Mouse (Mus musculus): ENCODE measurements at regions not wholly inside any gene's neighbourhood (a gene's known extent, or its start where the extent isn't known, plus 50 kb on each side); places are given as distances from the start of the nearest gene placed in this dataset.

- DNase-seq (ENCODE audit: low spot score), result no peak
- Histone ChIP-seq H3K4me3 (ENCODE audit: low read depth, low read length) (no peak overlapping the region), H3K36me3 (replicated peaks; ENCODE audit: control insufficient read depth, insufficient read depth, low read length) (no peaks in the 10 kb centered on the region), H3K9me3 (replicated peaks; ENCODE audit: control insufficient read depth, low read length) (no peaks in the 10 kb centered on the region), H3K27ac (ENCODE audit: low read depth) (no peak overlapping the region), H3K4me2 (ENCODE audit: low read depth, low read length) (no peak overlapping the region), H3K4me1 (ENCODE audit: control insufficient read depth, insufficient read depth) (no peaks in the 10 kb centered on the region), H3K27me3 (ENCODE audit: control insufficient read depth, insufficient read depth, low read length) (no peaks in the 10 kb centered on the region), H3K9ac (replicated peaks; ENCODE audit: low read depth, low read length) (no peak overlapping the region)
- TF ChIP-seq EP300 (IDR thresholded peaks at IDR 0.05; ENCODE audit: low read depth) (no peak), CTCF (IDR thresholded peaks at IDR 0.05; ENCODE audit: low read depth) (no peak)
- ATAC-seq (ENCODE audit: insufficient read depth, low read depth), result no peak
- WGBS, result 52% methylated on average over 1 of the region's 1 CpGs
Observed at GRCm38 (mm10) chr4:25464792-25465590, 183.4 kb upstream of the Ufl1 start.

GRCm38 (mm10) chr4:25464069-25464468 lies 182.4 kb upstream of the Ufl1 start:
- Histone ChIP-seq H3K9ac (replicated peaks; ENCODE audit: low read depth, low read length) (no peak overlapping the region), H3K4me2 (ENCODE audit: low read depth, low read length) (no peak overlapping the region), H3K27me3 (ENCODE audit: control insufficient read depth, insufficient read depth, low read length) (no peaks in the 10 kb centered on the region), H3K4me3 (ENCODE audit: low read depth, low read length) (no peak overlapping the region), H3K36me3 (replicated peaks; ENCODE audit: control insufficient read depth, insufficient read depth, low read length) (no peaks in the 10 kb centered on the region), H3K9me3 (replicated peaks; ENCODE audit: control insufficient read depth, low read length) (no peaks in the 10 kb centered on the region), H3K27ac (ENCODE audit: low read depth) (no peak overlapping the region), H3K4me1 (ENCODE audit: control insufficient read depth, insufficient read depth) (no peaks in the 10 kb centered on the region)
- no peak for DNase-seq (ENCODE audit: low spot score)
- ATAC-seq (ENCODE audit: insufficient read depth, low read depth), result no peak
- TF ChIP-seq EP300 (IDR thresholded peaks at IDR 0.05; ENCODE audit: low read depth), result no peak
- no peak for TF ChIP-seq CTCF (IDR thresholded peaks at IDR 0.05; ENCODE audit: low read depth)
- 73% methylated on average over 1 of the region's 1 CpGs for WGBS

GRCm38 (mm10) chr4:25460127-25460526 lies 178.5 kb upstream of the Ufl1 start:
- no peaks in the 10 kb centered on the region for H3K36me3 ChIP-seq (replicated peaks; ENCODE audit: control insufficient read depth, insufficient read depth, low read length)
- no peak for ATAC-seq (ENCODE audit: insufficient read depth, low read depth)
- H3K4me3 ChIP-seq (ENCODE audit: low read depth, low read length), result no peak overlapping the region
- no peak for DNase-seq (ENCODE audit: low spot score)
- no peak overlapping the region for H3K27ac ChIP-seq (ENCODE audit: low read depth)
- H3K27me3 ChIP-seq (ENCODE audit: control insufficient read depth, insufficient read depth, low read length), result no peaks in the 10 kb centered on the region
- WGBS, result 85% methylated on average over 1 of the region's 1 CpGs
- TF ChIP-seq CTCF (IDR thresholded peaks at IDR 0.05; ENCODE audit: low read depth) (no peak), EP300 (IDR thresholded peaks at IDR 0.05; ENCODE audit: low read depth) (no peak)
- no peak overlapping the region for H3K4me2 ChIP-seq (ENCODE audit: low read depth, low read length)
- H3K9me3 ChIP-seq (replicated peaks; ENCODE audit: control insufficient read depth, low read length), result no peaks in the 10 kb centered on the region
- H3K4me1 ChIP-seq (ENCODE audit: control insufficient read depth, insufficient read depth), result no peaks in the 10 kb centered on the region
- no peak overlapping the region for H3K9ac ChIP-seq (replicated peaks; ENCODE audit: low read depth, low read length)

GRCm38 (mm10) chr4:25454752-25455151 lies 173.1 kb upstream of the Ufl1 start:
- 72% methylated on average over 3 of the region's 3 CpGs for WGBS
- Histone ChIP-seq H3K27ac (ENCODE audit: low read depth) (no peak overlapping the region), H3K9ac (replicated peaks; ENCODE audit: low read depth, low read length) (no peak overlapping the region), H3K4me3 (ENCODE audit: low read depth, low read length) (no peak overlapping the region), H3K9me3 (replicated peaks; ENCODE audit: control insufficient read depth, low read length) (no peaks in the 10 kb centered on the region), H3K27me3 (ENCODE audit: control insufficient read depth, insufficient read depth, low read length) (no peaks in the 10 kb centered on the region), H3K4me1 (ENCODE audit: control insufficient read depth, insufficient read depth) (no peaks in the 10 kb centered on the region), H3K36me3 (replicated peaks; ENCODE audit: control insufficient read depth, insufficient read depth, low read length) (no peaks in the 10 kb centered on the region), H3K4me2 (ENCODE audit: low read depth, low read length) (no peak overlapping the region)
- TF ChIP-seq CTCF (IDR thresholded peaks at IDR 0.05; ENCODE audit: low read depth) (no peak), EP300 (IDR thresholded peaks at IDR 0.05; ENCODE audit: low read depth) (no peak)
- ATAC-seq (ENCODE audit: insufficient read depth, low read depth), result no peak
- DNase-seq (ENCODE audit: low spot score), result no peak

- H3K9ac ChIP-seq (replicated peaks; ENCODE audit: low read depth, low read length), result no peak overlapping the region
- no peak overlapping the region for H3K4me3 ChIP-seq (ENCODE audit: low read depth, low read length)
- H3K9me3 ChIP-seq (replicated peaks; ENCODE audit: control insufficient read depth, low read length), result no peaks in the 10 kb centered on the region
- H3K27ac ChIP-seq (ENCODE audit: low read depth), result no peak overlapping the region
- WGBS, result 77% methylated on average over 6 of the region's 6 CpGs
- no peaks in the 10 kb centered on the region for H3K27me3 ChIP-seq (ENCODE audit: control insufficient read depth, insufficient read depth, low read length)
- no peak overlapping the region for H3K4me2 ChIP-seq (ENCODE audit: low read depth, low read length)
- TF ChIP-seq EP300 (IDR thresholded peaks at IDR 0.05; ENCODE audit: low read depth), result no peak
- TF ChIP-seq CTCF (IDR thresholded peaks at IDR 0.05; ENCODE audit: low read depth), result no peak
- no peak for ATAC-seq (ENCODE audit: insufficient read depth, low read depth)
- H3K4me1 ChIP-seq (ENCODE audit: control insufficient read depth, insufficient read depth), result no peaks in the 10 kb centered on the region
- DNase-seq (ENCODE audit: low spot score), result no peak
- no peaks in the 10 kb centered on the region for H3K36me3 ChIP-seq (replicated peaks; ENCODE audit: control insufficient read depth, insufficient read depth, low read length)
Observed at GRCm38 (mm10) chr4:25453127-25453806, 171.6 kb upstream of the Ufl1 start.

All from heart, postnatal 0 days (tissue).